Mouse (Mus musculus): ENCODE data around the gene Cryga.

DNA sequence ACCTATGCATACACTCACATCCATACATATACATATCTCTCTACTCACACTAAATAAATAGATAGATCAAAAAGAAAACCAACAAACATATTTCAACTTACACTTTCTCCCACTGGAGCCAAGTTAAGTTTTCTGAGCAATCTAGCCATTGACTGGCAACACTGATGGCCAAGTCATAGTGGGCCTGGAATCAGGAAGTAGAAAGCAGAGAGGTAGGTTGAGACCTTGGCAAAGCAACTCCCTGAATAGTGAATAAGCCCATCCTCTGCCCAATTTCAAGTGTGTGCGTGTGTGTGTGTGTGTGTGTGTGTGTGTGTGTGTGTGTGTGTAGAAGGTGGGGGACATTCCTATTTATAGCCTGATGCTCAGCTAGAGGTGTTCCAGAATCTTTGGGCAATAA lies 16.3 kb upstream of the Cryga start, which contains the start of gene Gm28845:
- TF ChIP-seq USF1 (IDR thresholded peaks at IDR 0.05; ENCODE audit: low read depth) (no peak), POLR2A (IDR thresholded peaks at IDR 0.05; ENCODE audit: insufficient read length, low read depth) (no peak), MAX (IDR thresholded peaks at IDR 0.05; ENCODE audit: low read depth) (no peak), TCF3 (IDR thresholded peaks at IDR 0.05; ENCODE audit: insufficient read length, low read depth) (no peak), TCF12 (IDR thresholded peaks at IDR 0.05; ENCODE audit: insufficient read depth, poor library complexity, severe bottlenecking) (no peak), POLR2AphosphoS2 (IDR thresholded peaks at IDR 0.05; ENCODE audit: insufficient read length, low read depth) (no peak), E2F4 (IDR thresholded peaks at IDR 0.05; ENCODE audit: insufficient read depth) (no peak), MYOG (IDR thresholded peaks at IDR 0.05; ENCODE audit: control insufficient read depth in 1 of 3, insufficient read depth in 1 of 3, insufficient read length in 2 of 3, low read depth in 2 of 3) (no peak), REST (IDR thresholded peaks at IDR 0.05; ENCODE audit: insufficient read depth, insufficient read length) (no peak), SRF (IDR thresholded peaks at IDR 0.05; ENCODE audit: control insufficient read depth, insufficient read length, low read depth) (no peak)

Measured in myocyte (in vitro differentiated cells).